Mouse (Mus musculus) hindbrain, postnatal 0 days (tissue): ENCODE results near the gene Fbrs. TPM values are rescaled to one million over a fixed set of nuclear protein-coding genes. Genes with fewer than 3 reads are reported as not detected.
"Not testable (repeated sequence)": the region's sequence is repeated elsewhere in the genome, so short reads cannot be mapped to it uniquely, and the experiment has no call there.

ENCODE experiments used
- ATAC-seq: fragments of 200-750 bp; cut with Nextera tagmentation; 2 replicates; pipeline ENCODE4 v1.8.0; 2017; ENCODE audit warnings: mild to moderate bottlenecking, moderate TSS enrichment, moderate library complexity
- DNase-seq: peaks from one replicate; pipeline ENCODE4 v3.0.0-alpha.2; 2015; ENCODE audit warnings: low spot score
- H3K27ac ChIP-seq: fragments of 300-500 bp; sonication (generic); 2 replicates; pipeline ENCODE4 v1.5.1; 2014; ENCODE audit warnings: mild to moderate bottlenecking
- H3K27me3 ChIP-seq: fragments of 300-500 bp; sonication (generic); 2 replicates; pipeline ENCODE4 v1.6.1; 2014; ENCODE audit warnings: low read length, mixed read lengths; ENCODE audit not compliant: insufficient read depth
- H3K36me3 ChIP-seq: fragments of 300-500 bp; sonication (generic); 2 replicates; pipeline ENCODE4 v1.6.1; 2014; ENCODE audit warnings: low read length, mixed read lengths; ENCODE audit not compliant: insufficient read depth
- H3K4me1 ChIP-seq: fragments of 300-500 bp; sonication (generic); 2 replicates; pipeline ENCODE4 v1.6.1; 2014; ENCODE audit warnings: antibody characterized with exemption, low read length, mixed read lengths; ENCODE audit not compliant: insufficient read depth
- H3K4me2 ChIP-seq: fragments of 300-500 bp; sonication (generic); 2 replicates; pipeline ENCODE4 v1.6.1; 2014; ENCODE audit warnings: low read depth, mild to moderate bottlenecking, low read length, moderate library complexity, mixed read lengths
- H3K4me3 ChIP-seq: fragments of 300-500 bp; sonication (generic); 2 replicates; pipeline ENCODE4 v1.5.1; 2014; ENCODE audit warnings: low read length
- H3K9ac ChIP-seq: fragments of 300-500 bp; sonication (generic); replicated peaks from 2 replicates; pipeline ENCODE4 v1.6.1; 2014; ENCODE audit warnings: mild to moderate bottlenecking, low read length, moderate library complexity, mixed read lengths
- H3K9me3 ChIP-seq: fragments of 300-500 bp; sonication (generic); 2 replicates; pipeline ENCODE4 v1.6.1; 2016; ENCODE audit warnings: low read length, mixed read lengths
- CTCF ChIP-seq: IDR thresholded peaks from 2 replicates; pipeline ENCODE4 v1.5.1; 2016; ENCODE audit warnings: antibody characterized with exemption, control low read depth, low read depth
- WGBS: fragments of 180-500 bp; shearing (Covaris S2); extraction: QIAGEN DNeasy Blood & Tissue Kit; methylation state at CpG from one replicate; pipeline ENCODE4 v1.1.7; 2014; 5-methylcytosine and 5-hydroxymethylcytosine counted together
- polyA plus RNA-seq: library from polyadenylated mRNA; unstranded; fragments of >200 nt; fragmentation: Nextera tagmentation; extraction: Ambion mirVana; gene quantifications from 2 replicates; pipeline ENCODE4 v1.2.1, GENCODE M21; 2015
- total RNA-seq: library from RNA; depleted of rRNA; stranded (reverse); fragments of >200 nt; gene quantifications from 2 replicates; pipeline ENCODE4 v1.2.3, GENCODE M21; 2014

Gene Fbrs
- total and polyA plus RNA-seq, 2 experiments from 2014 or later = 10.4 to 36.6 TPM

DNA sequence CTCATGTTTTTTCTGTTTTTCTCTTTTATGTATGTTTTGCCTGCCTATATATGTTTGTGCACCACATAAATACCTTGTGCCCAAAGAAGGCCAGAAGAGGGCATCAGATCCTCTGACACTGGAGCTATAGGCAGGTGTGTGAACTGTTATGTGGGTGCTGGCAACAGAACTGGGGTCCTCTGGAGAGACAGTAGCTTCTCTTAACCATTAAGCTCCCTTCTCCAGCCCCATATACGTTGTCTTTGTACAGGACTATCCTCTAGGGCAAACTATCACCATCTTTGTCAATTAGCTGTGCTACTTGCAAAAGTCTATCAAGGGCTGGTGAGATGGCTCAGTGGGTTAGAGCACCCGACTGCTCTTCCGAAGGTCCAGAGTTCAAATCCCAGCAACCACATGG lies 29.3 kb downstream of the Fbrs start:
- TF ChIP-seq CTCF = no peak
- Histone ChIP-seq H3K4me1 (0 out of 2 replicates have a peak, but pooled peaks cover 2% of the 10 kb centered on the region), H3K9ac (no peak overlapping the region), H3K9me3 (no peaks in the 10 kb centered on the region), H3K27ac (no peak overlapping the region), H3K4me2 (no peak overlapping the region), H3K4me3 (no peak overlapping the region), H3K36me3 (no peaks in the 10 kb centered on the region), H3K27me3 (no peaks in the 10 kb centered on the region)
- WGBS = 97% methylated on average over 3 of the region's 3 CpGs
- DNase-seq (no peak), ATAC-seq (no peak)

DNA sequence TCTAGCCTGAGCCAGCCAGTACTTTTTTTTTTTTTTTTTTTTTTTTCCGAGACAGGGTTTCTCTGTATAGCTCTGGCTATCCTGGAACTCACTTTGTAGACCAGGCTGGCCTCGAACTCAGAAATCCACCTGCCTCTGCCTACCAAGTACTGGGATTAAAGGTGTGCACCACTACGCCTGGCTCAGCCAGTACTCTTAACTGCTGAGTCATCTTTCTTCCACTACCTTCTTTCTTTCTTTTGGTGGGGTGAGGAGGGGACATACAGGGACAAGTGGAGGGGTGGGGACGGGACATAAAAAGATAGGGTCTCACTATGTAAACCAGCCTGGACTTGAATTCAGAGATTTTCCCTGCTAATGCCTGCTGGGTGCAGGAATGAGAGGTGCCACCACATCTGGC lies 30.8 kb downstream of the Fbrs start:
- not testable (repeated sequence) for H3K4me1 ChIP-seq, H3K4me3 ChIP-seq, DNase-seq, H3K9me3 ChIP-seq, H3K27me3 ChIP-seq, ATAC-seq, H3K27ac ChIP-seq, H3K36me3 ChIP-seq, H3K9ac ChIP-seq, H3K4me2 ChIP-seq
- WGBS = 93% methylated on average over 3 of the region's 4 CpGs

DNA sequence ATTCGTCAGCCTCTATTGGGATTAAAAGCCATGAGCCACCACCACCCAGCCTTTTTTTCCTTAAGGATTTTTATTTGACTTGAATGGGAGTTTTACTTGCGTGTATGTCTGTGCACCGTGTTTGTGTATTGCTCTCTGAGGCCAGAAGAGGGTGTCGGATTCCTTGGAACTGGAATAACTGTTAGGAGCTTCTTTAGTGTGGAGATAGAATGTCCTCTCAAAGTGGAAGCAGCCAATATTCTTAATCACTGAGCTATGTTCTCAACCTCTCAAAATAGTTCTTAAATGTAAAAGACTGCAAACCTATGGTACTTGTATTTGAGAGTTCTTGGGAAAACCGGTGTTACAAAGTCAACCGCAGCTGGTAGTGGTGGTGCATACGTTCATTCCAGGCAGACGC lies 32.2 kb downstream of the Fbrs start:
- Histone ChIP-seq H3K4me1 (0 out of 2 replicates have a peak, but pooled peaks cover 6% of the 10 kb centered on the region), H3K27me3 (no peaks in the 10 kb centered on the region), H3K27ac (peak overlapping the region; percentile 99), H3K36me3 (peaks cover 4% of the 10 kb centered on the region; the same call in 1 of the 2 replicates), H3K9me3 (no peaks in the 10 kb centered on the region), H3K4me3 (peak overlapping the region; percentile 83), H3K9ac (peak overlapping the region; percentile 93), H3K4me2 (peak overlapping the region; percentile 57)
- TF ChIP-seq CTCF = peak; percentile 32
- ATAC-seq (no peak), DNase-seq (peak; percentile 45)
- WGBS = 35% methylated on average over 8 of the region's 8 CpGs

DNA sequence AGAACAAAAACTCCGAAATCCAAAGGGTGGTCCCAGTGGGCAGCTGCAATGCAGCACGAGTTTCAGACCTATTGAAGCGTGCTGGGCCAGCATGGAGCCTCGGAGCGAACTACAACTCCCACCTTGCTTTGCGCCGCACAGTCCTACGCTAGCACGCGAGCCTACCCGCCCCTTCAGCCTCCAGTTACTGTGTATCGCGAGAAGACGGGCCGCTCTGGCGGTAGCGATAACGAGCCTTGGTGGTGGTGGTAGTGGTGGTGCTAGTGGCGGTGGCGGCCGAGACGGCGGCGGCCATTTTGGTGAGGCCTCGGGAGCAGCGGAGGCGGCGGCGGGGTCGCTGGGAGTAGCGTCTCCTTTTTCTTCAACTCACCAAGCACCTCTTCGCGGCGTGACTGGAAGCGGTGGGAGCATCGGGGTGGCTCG lies 32.8 kb downstream of the Fbrs start, which contains the start of gene Srcap:
Gene Srcap, plus strand, starts transcription at position 176 of the 423 bp plus-strand sequence.
- Histone ChIP-seq H3K36me3 (peaks cover 9% of the 10 kb centered on the region; the same call in 1 of the 2 replicates), H3K27me3 (no peaks in the 10 kb centered on the region), H3K4me1 (0 out of 2 replicates have a peak, but pooled peaks cover 6% of the 10 kb centered on the region), H3K27ac (peak within 1 kb of the TSS; percentile 99), H3K9ac (peak within 1 kb of the TSS; percentile 93), H3K4me2 (peak within 1 kb of the TSS; percentile 57), H3K4me3 (peak within 1 kb of the TSS; percentile 83), H3K9me3 (no peaks in the 10 kb centered on the region)
- TF ChIP-seq CTCF = no peak
- peak; percentile 99 for ATAC-seq
- DNase-seq = peak; percentile 98
- under 1% methylated on average over 31 of the region's 37 CpGs for WGBS

DNA sequence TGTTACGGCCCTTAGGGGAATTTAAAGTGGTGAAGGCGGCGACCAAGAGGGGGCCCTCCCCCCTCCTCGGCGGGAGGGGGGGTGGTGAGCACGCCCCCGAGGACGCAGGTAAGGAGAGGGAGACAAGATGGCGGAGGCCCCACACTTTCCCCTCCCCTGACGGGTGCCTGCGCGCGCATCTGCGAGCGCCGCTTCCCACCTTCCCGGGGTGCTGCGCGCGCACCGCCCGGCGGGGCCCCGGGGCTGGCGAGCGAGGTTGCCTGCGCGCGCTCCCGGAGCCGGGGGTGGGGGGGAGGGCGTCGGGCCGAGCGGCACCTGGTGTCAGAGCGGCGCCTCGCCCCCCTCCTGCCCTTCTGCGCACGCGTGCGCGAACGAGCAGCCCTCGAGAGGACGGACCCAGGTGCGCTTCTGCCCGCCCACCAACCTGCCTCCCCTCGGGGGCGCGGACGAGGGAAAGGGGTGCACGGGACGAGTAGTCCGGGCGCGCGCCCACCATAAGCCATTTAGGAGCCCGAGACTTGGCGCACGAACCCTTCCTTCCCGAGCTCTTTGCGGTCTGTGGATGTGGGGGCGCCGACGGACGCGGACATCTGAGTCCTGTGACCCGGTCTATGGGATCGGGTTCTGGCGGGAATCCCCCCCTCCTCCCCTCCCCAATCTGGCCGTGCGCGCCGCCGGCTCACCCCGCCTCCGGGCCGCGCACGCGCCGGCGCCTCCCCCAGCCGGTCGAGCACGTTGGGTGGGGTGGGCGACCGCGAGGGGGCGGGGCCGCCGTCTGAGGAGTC lies 33.4 kb downstream of the Fbrs start:
- Histone ChIP-seq H3K27me3 (no peaks in the 10 kb centered on the region), H3K4me1 (0 out of 2 replicates have a peak, but pooled peaks cover 6% of the 10 kb centered on the region), H3K9me3 (no peaks in the 10 kb centered on the region), H3K9ac (peak overlapping the region; percentile 93), H3K4me2 (peak overlapping the region; percentile 57), H3K4me3 (peak overlapping the region; percentile 83), H3K27ac (peak overlapping the region; percentile 99), H3K36me3 (peaks cover 15% of the 10 kb centered on the region; the same call in 1 of the 2 replicates)
- under 1% methylated on average over 59 of the region's 93 CpGs for WGBS
- DNase-seq (peak; percentile 96), ATAC-seq (peak; percentile 90)
- no peak for TF ChIP-seq CTCF

DNA sequence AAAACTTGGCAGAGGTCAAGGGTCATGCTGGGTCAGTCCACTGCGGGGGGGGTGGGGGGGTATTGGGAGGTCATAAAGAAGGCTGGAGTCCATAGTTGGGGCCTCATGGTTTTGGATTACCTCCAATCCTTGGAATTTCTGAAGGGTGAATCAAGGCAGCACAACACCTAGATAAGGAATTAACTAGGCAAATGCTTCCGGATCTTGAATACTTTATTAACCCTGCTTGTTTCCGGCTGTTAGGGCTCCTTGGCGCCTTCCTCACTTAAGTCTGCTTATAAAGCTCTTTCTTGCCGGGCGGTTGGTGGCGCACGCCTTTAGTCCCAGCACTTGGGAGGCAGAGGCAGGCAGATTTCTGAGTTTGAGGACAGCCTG lies 34.0 kb downstream of the Fbrs start:
- TF ChIP-seq CTCF = no peak
- 41% methylated on average over 8 of the region's 8 CpGs for WGBS
- ATAC-seq = no peak

More for the DNA sequence above, 34.0 kb downstream of the Fbrs start:
- H3K4me2 ChIP-seq = peak overlapping the region; percentile 57
- H3K4me3 ChIP-seq = peak overlapping the region; percentile 83
- peaks cover 20% of the 10 kb centered on the region; the same call in 1 of the 2 replicates for H3K36me3 ChIP-seq
- peak overlapping the region; percentile 99 for H3K27ac ChIP-seq
- peak overlapping the region; percentile 93; the same call in 1 of the 2 replicates for H3K9ac ChIP-seq
- DNase-seq = no peak
- 0 out of 2 replicates have a peak, but pooled peaks cover 6% of the 10 kb centered on the region for H3K4me1 ChIP-seq
- no peaks in the 10 kb centered on the region for H3K9me3 ChIP-seq
- H3K27me3 ChIP-seq = no peaks in the 10 kb centered on the region
